Mouse (Mus musculus): ENCODE measurements at regions not wholly inside any gene's neighbourhood (a gene's known extent, or its start where the extent isn't known, plus 50 kb on each side); places are given as distances from the start of the nearest gene placed in this dataset.

DNA sequence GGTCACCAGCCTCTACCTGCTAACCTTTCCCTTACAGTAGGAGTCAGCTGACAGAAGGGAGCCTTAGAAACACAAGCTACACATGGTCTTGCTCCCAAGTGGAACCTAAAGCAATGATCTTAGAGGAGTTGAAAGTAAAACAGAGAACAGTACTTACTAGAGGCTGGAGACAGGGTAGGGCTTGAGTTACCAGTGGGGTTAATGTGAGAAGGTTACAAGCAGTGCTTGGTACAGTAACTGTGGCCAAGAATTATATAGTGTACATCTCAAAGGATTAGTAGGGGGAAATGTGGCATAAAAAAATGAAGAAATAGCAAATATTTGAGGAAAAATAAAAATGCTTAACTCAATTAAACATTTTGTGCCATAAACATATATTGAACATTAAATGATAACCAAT lies 153.5 kb downstream of the Galc start:
- no peak for TF ChIP-seq POLR2A (IDR thresholded peaks at IDR 0.05; ENCODE audit: low read depth, low read length)
- TF ChIP-seq CTCF (IDR thresholded peaks at IDR 0.05; ENCODE audit: extremely low read depth, insufficient read length, insufficient replicate concordance, low read depth, low read length) = no peak
